In genomic region chr17:46751794-46752556, GRCm38 (mm10) we compare ENCODE assay signal across 8 mouse cellular contexts. TPM values are rescaled to one million over a fixed set of nuclear protein-coding genes. Genes with fewer than 3 reads are reported as not detected.
DNase-seq lines count a peak whose midpoint lies in the region; ATAC-seq and TF ChIP-seq lines count a peak whose summit lies in the region.

Cnpy3 (minus strand) TSS chr17:46752214.

- ATAC-seq in forebrain, embryonic 13.5 days = peak; percentile 100
- ATAC-seq in liver, postnatal 0 days = peak; percentile 98
- peak; percentile 98 for ATAC-seq in neural tube, embryonic 14.5 days (ENCODE audit: low read depth)

- intact Hi-C loops in heart, postnatal 10 days (cut with DNase I) = no loop called here

- TF ChIP-seq EP300 in liver, postnatal 0 days (IDR thresholded peaks at IDR 0.05; ENCODE audit: low read depth) = peak; percentile 52

- H3K9ac ChIP-seq in forebrain, embryonic 13.5 days = peak within 1 kb of the TSS; percentile 77
- peak within 1 kb of the TSS; percentile 79 for H3K9ac ChIP-seq in liver, postnatal 0 days (replicated peaks)
- peak within 1 kb of the TSS; percentile 69 for H3K9ac ChIP-seq in neural tube, embryonic 14.5 days (replicated peaks; ENCODE audit: low read depth, low read length)

- under 1% methylated on average over 58 of the region's 58 CpGs for WGBS in forebrain, embryonic 13.5 days
- under 1% methylated on average over 58 of the region's 58 CpGs for WGBS in large intestine, adult 2 months
- WGBS in liver, postnatal 0 days (ENCODE audit: insufficient replicate concordance) = under 1% methylated on average over 48 of the region's 58 CpGs
- under 1% methylated on average over 58 of the region's 58 CpGs for WGBS in neural tube, embryonic 14.5 days

- H3K36me3 ChIP-seq in E14TG2a.4 (ENCODE audit: insufficient read depth, low read length) = peaks cover 29% of the 10 kb centered on the region
- H3K36me3 ChIP-seq in forebrain, embryonic 13.5 days (ENCODE audit: poor library complexity, severe bottlenecking) = peaks cover 10% of the 10 kb centered on the region; the same call in 1 of the 2 replicates
- H3K36me3 ChIP-seq in liver, postnatal 0 days (replicated peaks; ENCODE audit: insufficient read depth, low read length) = peaks cover 8% of the 10 kb centered on the region; the same call in 1 of the 2 replicates
- H3K36me3 ChIP-seq in neural tube, embryonic 14.5 days (ENCODE audit: control insufficient read depth, insufficient read depth, low read length) = no peaks in the 10 kb centered on the region

- peak; percentile 94 for DNase-seq in c-Kit-positive CD71-positive TER-119-positive erythroid progenitor cells, embryonic 14.5 days (ENCODE audit: low spot score)
- peak; percentile 98 for DNase-seq in heart, postnatal 10 days
- peak; percentile 79 for DNase-seq in large intestine, adult 2 months (ENCODE audit: low read depth, low spot score)
- peak; percentile 99 for DNase-seq in liver, postnatal 0 days
- DNase-seq in testis, postnatal 10 days (ENCODE audit: low spot score) = peak; percentile 98

- 0 out of 2 replicates have a peak, but pooled peaks cover 6% of the 10 kb centered on the region for H3K27me3 ChIP-seq in E14TG2a.4 (ENCODE audit: insufficient read depth, low read length)
- no peaks in the 10 kb centered on the region for H3K27me3 ChIP-seq in forebrain, embryonic 13.5 days
- H3K27me3 ChIP-seq in liver, postnatal 0 days (ENCODE audit: insufficient read depth, low read length) = no peaks in the 10 kb centered on the region
- H3K27me3 ChIP-seq in neural tube, embryonic 14.5 days (ENCODE audit: control insufficient read depth, insufficient read depth, low read length) = no peaks in the 10 kb centered on the region

- H3K4me3 ChIP-seq in E14TG2a.4 (replicated peaks; ENCODE audit: low read length) = peak within 1 kb of the TSS; percentile 91
- peak within 1 kb of the TSS; percentile 72 for H3K4me3 ChIP-seq in forebrain, embryonic 13.5 days
- peak within 1 kb of the TSS; percentile 61 for H3K4me3 ChIP-seq in liver, postnatal 0 days (ENCODE audit: low read depth, low read length)
- H3K4me3 ChIP-seq in neural tube, embryonic 14.5 days (ENCODE audit: low read depth, low read length) = peak within 1 kb of the TSS; percentile 73

- peaks cover 55% of the 10 kb centered on the region for H3K4me1 ChIP-seq in E14TG2a.4 (replicated peaks; ENCODE audit: low read depth, low read length)
- peaks cover 20% of the 10 kb centered on the region for H3K4me1 ChIP-seq in forebrain, embryonic 13.5 days
- peaks cover 35% of the 10 kb centered on the region for H3K4me1 ChIP-seq in liver, postnatal 0 days (ENCODE audit: insufficient read depth)
- H3K4me1 ChIP-seq in neural tube, embryonic 14.5 days (ENCODE audit: control insufficient read depth, insufficient read depth, low read length) = peaks cover 7% of the 10 kb centered on the region

- H3K4me2 ChIP-seq in forebrain, embryonic 13.5 days = peak within 1 kb of the TSS; percentile 85
- H3K4me2 ChIP-seq in liver, postnatal 0 days (ENCODE audit: low read depth, low read length) = peak within 1 kb of the TSS; percentile 91
- H3K4me2 ChIP-seq in neural tube, embryonic 14.5 days (ENCODE audit: low read depth, low read length) = peak within 1 kb of the TSS; percentile 78

- H3K9me3 ChIP-seq in E14TG2a.4 (ENCODE audit: low read length) = no peaks in the 10 kb centered on the region
- no peaks in the 10 kb centered on the region for H3K9me3 ChIP-seq in forebrain, embryonic 13.5 days (replicated peaks)
- no peaks in the 10 kb centered on the region for H3K9me3 ChIP-seq in liver, postnatal 0 days (ENCODE audit: low read length)
- H3K9me3 ChIP-seq in neural tube, embryonic 14.5 days (ENCODE audit: control insufficient read depth, low read length) = no peaks in the 10 kb centered on the region

- no peak for TF ChIP-seq CTCF in E14TG2a.4 (conservative IDR thresholded peaks at IDR 0.05; ENCODE audit: low read length)
- no peak for TF ChIP-seq CTCF in liver, postnatal 0 days (IDR thresholded peaks at IDR 0.05; ENCODE audit: low read depth)

- H3K27ac ChIP-seq in forebrain, embryonic 13.5 days = peak within 1 kb of the TSS; percentile 84
- peak within 1 kb of the TSS; percentile 97 for H3K27ac ChIP-seq in liver, postnatal 0 days (ENCODE audit: low read depth)
- H3K27ac ChIP-seq in neural tube, embryonic 14.5 days (ENCODE audit: low read depth, low read length) = peak within 1 kb of the TSS; percentile 85

RNA-seq across cellular contexts. Expression of gene Cnpy3, which starts in this region (rescaled TPM):
- polyA plus RNA-seq in forebrain, embryonic 13.5 days (2015; fragmentation: Nextera tagmentation; extraction: Ambion mirVana) = 56.2 and 60.0 TPM in 2 replicates
- total RNA-seq in heart, postnatal 10 days (2021) = 10 to 100 TPM; 23.9 to 25.8 TPM
- 34.9 and 38.8 TPM in 2 replicates for polyA plus RNA-seq in large intestine, adult 2 months (2012; rRNA removed)
- 23.0 and 24.1 TPM in 2 replicates for polyA plus RNA-seq in liver, postnatal 0 days (2015; fragmentation: Nextera tagmentation; extraction: Ambion mirVana)
- 62.5 and 65.8 TPM in 2 replicates for polyA plus RNA-seq in neural tube, embryonic 14.5 days (2014; fragmentation: Nextera tagmentation; extraction: Ambion mirVana)

Comparison
In these comparisons a context has a peak if more than half of its experiments do, and no peak if none do; other contexts are left out.
1. Peak in every context shown above with its lines: DNase-seq, ATAC-seq, H3K4me3 ChIP-seq and H3K27ac ChIP-seq.